Mouse (Mus musculus) cerebellum, adult 2 months (tissue): ENCODE results near the gene Evx2.

ENCODE experiments used
- CTCF ChIP-seq: fragments of 200-500 bp; IDR thresholded peaks from 2 replicates; pipeline ENCODE4 v1.5.1; 2011; ENCODE audit warnings: low read depth, mild to moderate bottlenecking, control low read depth, low read length, moderate library complexity, borderline replicate concordance; ENCODE audit not compliant: insufficient read depth
- POLR2A ChIP-seq: fragments of 200-500 bp; IDR thresholded peaks from 2 replicates; pipeline ENCODE4 v1.6.1; 2011; ENCODE audit warnings: low read length, control low read depth, borderline replicate concordance; ENCODE audit not compliant: insufficient read depth

GRCm38 (mm10) chr2:74606087-74606760 is 53.1 kb downstream of the Evx2 start:
- TF ChIP-seq POLR2A (no peak), CTCF (no peak)
